Mouse (Mus musculus): Measurements from ENCODE around the gene Ell. TPM values are rescaled to one million over a fixed set of nuclear protein-coding genes. Genes with fewer than 3 reads are reported as not detected.

Gene Ell
- total RNA-seq, 2 experiments from 2014 or later: 10.7 to 14.7 TPM

GRCm38 (mm10) chr8:70607898-70608748 is 68.9 kb downstream of the Ell start:
- 0 out of 2 replicates have a peak, but pooled peaks have one; percentile 2 for ATAC-seq (replicated peaks; ENCODE audit: low FRiP score, low TSS enrichment, poor library complexity, severe bottlenecking)

DNA sequence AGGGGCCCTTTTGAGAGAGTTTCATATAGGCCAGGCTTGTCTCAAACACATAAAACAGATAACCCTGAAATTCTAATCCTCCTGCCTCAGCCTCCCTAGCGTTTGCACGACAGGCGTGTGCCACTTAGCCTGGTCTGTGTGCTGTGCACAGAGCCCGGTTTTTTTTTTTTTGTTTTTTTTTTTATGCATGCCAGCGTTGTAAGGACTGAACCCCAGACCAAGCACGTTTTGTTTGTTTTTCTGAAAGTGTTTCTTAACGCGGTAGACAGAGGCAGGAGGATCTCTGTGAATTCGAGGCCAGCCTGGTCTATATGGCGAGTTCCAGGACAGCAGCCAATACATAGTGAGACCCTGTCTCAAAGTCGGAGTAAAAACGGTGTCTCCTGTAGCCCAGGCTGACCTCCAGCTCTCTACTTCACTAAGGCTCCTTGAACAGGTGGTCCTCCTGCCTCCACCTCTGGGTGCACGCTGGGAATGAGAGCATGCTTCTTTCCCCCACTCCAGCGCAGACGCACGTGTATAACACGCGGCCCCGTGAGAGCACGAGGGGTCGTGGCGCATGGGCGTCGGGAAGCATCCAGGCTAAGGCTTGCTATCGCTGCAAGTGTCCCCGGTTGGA is 69.6 kb downstream of the Ell start, which contains the start of gene Ssbp4:
Ssbp4 (minus strand) TSS at position 124 of the 619 bp plus-strand sequence.
- no peak for ATAC-seq (replicated peaks; ENCODE audit: low FRiP score, low TSS enrichment, poor library complexity, severe bottlenecking)

DNA sequence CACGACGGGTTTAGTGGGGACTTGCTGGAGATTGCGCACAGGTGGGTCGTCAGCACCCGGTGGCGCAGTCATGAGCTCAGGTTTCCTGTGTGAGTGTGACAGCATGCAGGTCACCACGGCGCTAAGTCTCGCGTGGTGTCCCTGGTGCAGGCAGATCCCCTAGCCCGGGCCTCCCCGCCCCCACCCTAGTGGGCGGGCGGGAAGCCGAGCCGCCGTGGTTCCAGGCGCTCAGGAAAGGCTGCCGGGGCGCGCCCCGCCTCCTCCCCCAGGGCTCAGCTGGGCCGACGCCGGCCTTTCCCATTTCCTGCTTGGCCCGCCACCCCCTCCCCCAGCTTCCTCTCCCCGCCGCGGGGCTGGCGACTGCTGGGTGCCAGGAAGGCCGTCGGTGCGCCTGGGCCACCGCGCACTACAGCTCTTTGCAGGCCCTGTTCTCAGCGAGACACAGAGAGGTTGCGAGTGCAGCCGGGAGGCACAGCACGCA is 70.2 kb downstream of the Ell start:
- no peak for ATAC-seq (replicated peaks; ENCODE audit: low FRiP score, low TSS enrichment, poor library complexity, severe bottlenecking)

GRCm38 (mm10) chr8:70609849-70610795 is 70.9 kb downstream of the Ell start:
- peak; percentile 36 for ATAC-seq (replicated peaks; ENCODE audit: low FRiP score, low TSS enrichment, poor library complexity, severe bottlenecking)

GRCm38 (mm10) chr8:70610796-70611771 is 71.8 kb downstream of the Ell start:
- peak; percentile 26 for ATAC-seq (replicated peaks; ENCODE audit: low FRiP score, low TSS enrichment, poor library complexity, severe bottlenecking)

DNA sequence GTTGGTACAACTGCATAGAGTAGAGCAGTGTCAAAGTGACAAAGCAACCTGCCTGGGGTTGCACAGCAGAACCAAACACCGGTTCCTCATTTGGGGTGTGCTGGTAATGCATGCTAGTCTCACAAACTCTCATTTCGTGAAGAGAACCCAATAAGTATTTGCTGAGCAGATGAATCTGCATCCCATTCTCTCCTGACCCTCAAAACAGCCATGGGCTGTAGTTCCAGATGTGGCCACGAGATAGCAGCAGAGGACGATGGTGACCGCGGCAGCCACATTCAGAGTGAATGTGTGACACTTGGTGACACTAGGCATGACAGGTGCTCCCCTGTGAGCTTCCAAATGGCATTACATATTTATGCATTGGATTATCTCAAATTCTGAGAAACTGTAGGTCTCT is 72.6 kb downstream of the Ell start:
- ATAC-seq (replicated peaks; ENCODE audit: low FRiP score, low TSS enrichment, poor library complexity, severe bottlenecking): peak; percentile 48

DNA sequence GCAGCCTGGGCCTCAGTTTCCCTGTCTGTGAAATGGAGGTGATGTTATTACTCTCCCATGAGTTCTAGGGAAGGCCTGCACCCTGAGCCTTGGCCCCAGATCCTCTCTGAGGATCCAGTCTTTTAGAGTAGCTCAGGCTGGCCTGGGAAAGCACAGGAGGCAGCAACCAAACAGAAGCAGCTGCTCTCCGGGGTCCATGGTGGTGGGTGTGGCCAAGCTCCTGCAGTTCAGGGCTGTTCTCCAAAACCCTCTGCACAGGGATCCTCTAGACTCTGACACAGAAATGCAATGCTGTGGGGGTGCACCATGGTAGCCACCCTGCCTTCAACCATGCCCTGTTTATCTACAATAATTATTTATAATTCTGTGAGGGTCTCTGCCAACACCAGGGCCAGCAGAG is 74.5 kb downstream of the Ell start:
- ATAC-seq (replicated peaks; ENCODE audit: low FRiP score, low TSS enrichment, poor library complexity, severe bottlenecking): no peak

- ATAC-seq (replicated peaks; ENCODE audit: low FRiP score, low TSS enrichment, poor library complexity, severe bottlenecking): no peak
Measured at GRCm38 (mm10) chr8:70614469-70614868, 75.2 kb downstream of the Ell start.

GRCm38 (mm10) chr8:70615281-70615680 is 76.0 kb downstream of the Ell start:
- ATAC-seq (replicated peaks; ENCODE audit: low FRiP score, low TSS enrichment, poor library complexity, severe bottlenecking): no peak

- ATAC-seq (replicated peaks; ENCODE audit: low FRiP score, low TSS enrichment, poor library complexity, severe bottlenecking): no peak
Measured at GRCm38 (mm10) chr8:70615894-70616293, 76.6 kb downstream of the Ell start, which contains the start of gene Lrrc25. Lrrc25 (plus strand) TSS chr8:70616155.

DNA sequence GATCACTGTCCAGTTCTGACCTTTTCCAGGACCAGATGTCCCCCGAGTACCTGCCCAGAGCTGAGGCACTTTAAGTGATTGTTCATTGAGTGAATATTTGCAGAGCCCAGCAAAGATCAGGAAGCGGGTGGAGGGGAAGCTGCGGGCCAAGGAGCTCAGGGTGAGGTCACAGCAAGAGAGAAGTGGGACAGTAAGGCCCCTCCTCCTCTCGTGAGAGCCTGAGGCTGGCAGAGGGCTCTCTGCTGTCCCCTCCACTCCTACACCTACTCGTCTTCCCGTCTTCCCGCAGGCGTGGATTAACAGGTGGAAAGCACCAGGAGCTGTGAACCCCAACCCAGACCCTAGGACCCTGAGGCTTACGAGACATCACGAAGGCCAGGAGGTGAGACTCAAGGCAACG is 77.4 kb downstream of the Ell start:
- ATAC-seq (replicated peaks; ENCODE audit: low FRiP score, low TSS enrichment, poor library complexity, severe bottlenecking): no peak

DNA sequence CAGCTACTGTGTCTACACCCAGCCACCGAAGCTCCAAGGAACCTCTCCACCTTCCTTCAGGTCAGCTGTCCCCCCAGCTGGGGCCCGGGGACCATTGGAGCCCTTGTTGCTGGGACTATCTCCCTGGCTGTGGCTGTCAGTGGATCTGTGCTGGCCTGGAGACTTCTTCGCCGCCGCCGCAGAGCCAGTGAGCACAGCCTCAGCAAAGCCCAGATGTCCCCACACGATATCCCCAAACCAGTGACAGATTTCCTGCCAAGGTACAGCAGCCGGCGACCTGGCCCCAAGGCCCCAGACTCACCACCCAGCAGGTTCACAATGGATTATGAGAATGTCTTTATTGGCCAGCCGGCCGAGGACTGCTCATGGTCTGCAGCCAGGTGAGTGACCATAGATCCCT is 78.7 kb downstream of the Ell start:
- peak; percentile 69 for ATAC-seq (replicated peaks; ENCODE audit: low FRiP score, low TSS enrichment, poor library complexity, severe bottlenecking)

DNA sequence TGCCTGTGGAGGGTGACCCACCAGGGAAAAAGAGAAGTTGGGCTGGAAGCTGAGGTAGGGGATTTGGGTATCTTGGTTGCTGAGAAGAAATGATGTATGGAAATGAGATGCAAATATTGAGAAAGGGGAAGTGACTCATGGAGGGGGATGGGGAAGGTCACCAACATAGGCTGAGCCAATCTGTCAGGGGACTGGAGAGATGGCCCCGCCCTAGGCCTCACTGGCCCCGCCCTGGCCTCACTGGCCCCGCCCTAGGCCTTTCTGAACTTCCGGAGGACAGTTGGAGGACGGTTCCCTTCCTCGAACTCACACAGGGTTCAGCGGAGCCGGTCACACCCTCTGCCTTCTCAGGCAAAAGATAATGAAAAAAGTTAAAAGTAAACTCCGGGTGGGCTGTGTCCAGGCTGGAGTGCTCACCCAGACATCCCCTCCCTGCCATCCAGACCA is 79.7 kb downstream of the Ell start:
- ATAC-seq (replicated peaks; ENCODE audit: low FRiP score, low TSS enrichment, poor library complexity, severe bottlenecking): peak; percentile 74

GRCm38 (mm10) chr8:70622220-70622619 is 83.0 kb downstream of the Ell start:
- peak; percentile 23 for ATAC-seq (replicated peaks; ENCODE audit: low FRiP score, low TSS enrichment, poor library complexity, severe bottlenecking)

DNA sequence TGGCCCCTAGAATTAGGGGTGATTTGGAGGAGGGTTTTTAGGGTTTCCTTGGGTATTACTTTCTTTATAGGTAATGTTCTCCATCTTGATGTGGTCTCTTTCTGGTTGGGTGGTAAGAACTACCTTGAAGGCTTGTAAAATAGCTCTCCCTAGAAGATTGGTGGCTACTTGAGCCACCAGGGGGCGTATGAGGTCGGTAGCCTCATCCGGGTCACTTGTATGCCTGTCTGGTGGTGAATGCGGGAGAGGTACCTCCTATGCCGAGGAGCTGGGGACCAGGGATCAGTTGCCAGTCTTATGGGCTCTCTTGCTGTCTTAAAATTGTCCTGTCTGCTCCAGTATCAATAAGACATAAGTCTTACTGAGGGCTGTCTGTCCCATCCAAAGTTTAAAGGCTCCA is 85.8 kb downstream of the Ell start:
- no peak for ATAC-seq (replicated peaks; ENCODE audit: low FRiP score, low TSS enrichment, poor library complexity, severe bottlenecking)

DNA sequence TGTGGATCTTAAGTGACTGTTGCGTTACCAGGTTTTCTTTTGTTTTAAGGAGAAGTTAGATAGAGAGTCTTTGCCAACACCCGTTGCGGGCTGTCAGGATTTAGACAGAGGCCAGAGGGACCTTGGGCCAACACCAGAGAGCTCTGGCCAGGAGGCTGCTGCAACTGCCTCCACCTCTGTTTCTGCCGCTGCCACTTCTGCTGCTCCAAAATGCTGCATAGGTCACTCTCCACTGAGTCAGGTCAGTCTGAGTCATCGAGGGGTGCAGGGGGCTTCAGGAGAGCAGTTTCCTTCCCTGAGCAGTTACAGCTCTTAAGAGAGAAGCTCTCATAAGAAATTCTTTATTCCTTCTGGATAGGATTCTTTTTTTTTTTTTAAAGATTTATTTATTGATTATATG is 87.8 kb downstream of the Ell start:
- no peak for ATAC-seq (replicated peaks; ENCODE audit: low FRiP score, low TSS enrichment, poor library complexity, severe bottlenecking)

DNA sequence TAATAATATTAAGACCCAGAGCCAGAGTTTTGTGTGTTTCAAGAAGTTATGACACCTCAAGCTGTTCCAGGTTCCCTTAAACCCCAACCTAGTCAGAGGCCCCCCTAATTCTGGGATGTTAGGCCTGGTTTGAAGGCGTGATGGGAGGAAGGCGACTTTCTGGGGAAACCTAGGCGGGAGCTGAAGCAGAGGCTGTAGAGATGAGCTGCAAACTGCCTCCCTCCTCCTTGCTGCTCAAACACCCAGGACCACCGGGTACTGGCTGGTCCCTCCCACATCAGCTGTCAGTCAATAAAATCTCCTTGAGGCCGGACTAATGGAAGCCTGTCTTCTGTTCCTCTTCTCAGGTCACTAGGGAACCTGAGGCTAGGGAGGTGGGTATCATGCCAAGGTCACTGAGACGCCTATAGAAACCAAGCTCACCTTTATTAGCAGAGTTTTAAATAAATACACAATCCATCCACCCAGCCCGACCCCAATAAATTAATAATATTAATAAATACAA is 89.8 kb downstream of the Ell start:
- ATAC-seq (replicated peaks; ENCODE audit: low FRiP score, low TSS enrichment, poor library complexity, severe bottlenecking): no peak

Data from megakaryocyte-erythroid progenitor cell, adult 5-6 weeks (primary cell).